In genomic region chr15:81894002-81894401, GRCm38 (mm10) we compare ENCODE assay signal across 17 mouse cellular contexts. TPM values are rescaled to one million over a fixed set of nuclear protein-coding genes. Genes with fewer than 3 reads are reported as not detected.
DNase-seq lines count a peak whose midpoint lies in the region; ATAC-seq and TF ChIP-seq lines count a peak whose summit lies in the region.
"Had no signal": no experiment of that assay in that cellular context is flagged by ENCODE, and none has a peak within 500 bp of the region (broad histone marks: within the 10 kb centered on the region; RNA-seq: fewer than 3 reads in every experiment).

No protein-coding gene starts in this region.

- no peaks in the 10 kb centered on the region for H3K9me3 ChIP-seq in intestine, postnatal 0 days (ENCODE audit: control insufficient read depth)
- H3K9me3 ChIP-seq: forebrain, embryonic 10.5 days; midbrain, embryonic 10.5 days had no signal

- WGBS in intestine, postnatal 0 days = 45% methylated on average over 1 of the region's 1 CpGs
- 74% methylated on average over 1 of the region's 1 CpGs for WGBS in lung, adult 2 months

- no peak for TF ChIP-seq CTCF in intestine, postnatal 0 days (IDR thresholded peaks at IDR 0.05; ENCODE audit: low read depth)
- no peak for TF ChIP-seq CTCF in lung, adult 2 months (IDR thresholded peaks at IDR 0.05; ENCODE audit: insufficient read depth, low read length)

- TF ChIP-seq POLR2A in lung, adult 2 months (IDR thresholded peaks at IDR 0.05; ENCODE audit: borderline replicate concordance, extremely low read depth, low read depth, low read length) = no peak

- H3K9ac ChIP-seq in intestine, postnatal 0 days (ENCODE audit: low read depth, low read length) = no peak overlapping the region
- H3K9ac ChIP-seq: lung, embryonic 14.5 days had no signal

- peak overlapping the region; percentile 68 for H3K27ac ChIP-seq in intestine, postnatal 0 days (ENCODE audit: low read depth, low read length)
- H3K27ac ChIP-seq: forebrain, embryonic 10.5 days; left cerebral cortex, adult 2 months; midbrain, embryonic 10.5 days had no signal

- peak; percentile 59 to 80 for DNase-seq in kidney, adult 8-10 months
- DNase-seq in kidney, postnatal 10 days = no peak
- peak; percentile 59 for DNase-seq in lung, adult 2 months
- DNase-seq in lung, postnatal 4 days = peak; percentile 39 to 61
- no peak for DNase-seq in thymus, adult 18-20 months
- DNase-seq in ovary, postnatal 14 days (ENCODE audit: low spot score) = no peak
- DNase-seq: adrenal gland, postnatal 25 days; cerebellum, adult 9-10 months; heart, adult 18-20 months; lung, embryonic 14.5 days; right cerebral cortex, postnatal 25 days had no signal

- peak; percentile 62 for ATAC-seq in intestine, postnatal 0 days
- ATAC-seq: activated CD4-positive, CD25-positive, alpha-beta regulatory T cell, adult 4 months; Patski had no signal

- no peak overlapping the region for H3K4me2 ChIP-seq in intestine, postnatal 0 days (replicated peaks; ENCODE audit: low read depth)
- H3K4me2 ChIP-seq: lung, embryonic 14.5 days had no signal

- H3K36me3 ChIP-seq in intestine, postnatal 0 days (ENCODE audit: control insufficient read depth, insufficient read depth) = peaks cover 55% of the 10 kb centered on the region

- H3K4me1 ChIP-seq in intestine, postnatal 0 days (replicated peaks; ENCODE audit: control insufficient read depth, insufficient read depth, low read length) = no peaks in the 10 kb centered on the region; the same call in 1 of the 2 replicates
- H3K4me1 ChIP-seq in lung, adult 2 months (ENCODE audit: control insufficient read depth, insufficient read depth, low read length) = peaks cover 3% of the 10 kb centered on the region; the same call in 1 of the 2 replicates
- H3K4me1 ChIP-seq: forebrain, embryonic 10.5 days; midbrain, embryonic 10.5 days had no signal

- H3K4me3 ChIP-seq in intestine, postnatal 0 days (ENCODE audit: low read depth, low read length) = no peak overlapping the region
- H3K4me3 ChIP-seq in lung, adult 2 months (replicated peaks; ENCODE audit: extremely low read depth, low read depth, low read length) = no peak overlapping the region
- H3K4me3 ChIP-seq: forebrain, embryonic 10.5 days; left cerebral cortex, adult 2 months; midbrain, embryonic 10.5 days had no signal

- no peaks in the 10 kb centered on the region for H3K27me3 ChIP-seq in intestine, postnatal 0 days (replicated peaks; ENCODE audit: control insufficient read depth, insufficient read depth, low read length)
- H3K27me3 ChIP-seq: Patski had no signal

RNA-seq across cellular contexts. Expression of gene Aco2, which starts 21.9 kb away (rescaled TPM):
- 192 and 209 TPM in 2 replicates for polyA plus RNA-seq in intestine, postnatal 0 days (2015; fragmentation: Nextera tagmentation; extraction: Ambion mirVana)
- 147 and 242 TPM in 2 replicates for polyA plus RNA-seq in lung, adult 2 months (2012; rRNA removed)

RNA-seq across cellular contexts. Expression of gene Phf5a, which starts 22.3 kb away (rescaled TPM):
- polyA plus RNA-seq in intestine, postnatal 0 days (2015; fragmentation: Nextera tagmentation; extraction: Ambion mirVana) = 75.9 and 79.2 TPM in 2 replicates
- 23.6 and 34.4 TPM in 2 replicates for polyA plus RNA-seq in lung, adult 2 months (2012; rRNA removed)

RNA-seq across cellular contexts. Expression of gene Polr3h, which starts 32.0 kb away (rescaled TPM):
- 114 and 123 TPM in 2 replicates for polyA plus RNA-seq in intestine, postnatal 0 days (2015; fragmentation: Nextera tagmentation; extraction: Ambion mirVana)
- 7.7 and 11.8 TPM in 2 replicates for polyA plus RNA-seq in lung, adult 2 months (2012; rRNA removed)

RNA-seq across cellular contexts. Expression of gene Tob2, which starts 35.4 kb away (rescaled TPM):
- 19.8 and 22.1 TPM in 2 replicates for polyA plus RNA-seq in intestine, postnatal 0 days (2015; fragmentation: Nextera tagmentation; extraction: Ambion mirVana)
- polyA plus RNA-seq in lung, adult 2 months (2012; rRNA removed) = 35.8 and 39.0 TPM in 2 replicates

RNA-seq across cellular contexts. Expression of gene Csdc2, which starts 42.6 kb away (rescaled TPM):
- 4.4 and 4.9 TPM in 2 replicates for polyA plus RNA-seq in intestine, postnatal 0 days (2015; fragmentation: Nextera tagmentation; extraction: Ambion mirVana)
- 8.0 and 9.7 TPM in 2 replicates for polyA plus RNA-seq in lung, adult 2 months (2012; rRNA removed)
- polyA plus RNA-seq: activated CD4-positive, CD25-positive, alpha-beta regulatory T cell, adult 4 months had no signal

Comparison
In these comparisons a context has a peak if more than half of its experiments do, and no peak if none do; other contexts are left out.
1. DNase-seq: peak in kidney, adult 8-10 months (2 of 2), lung, adult 2 months (single experiment) and lung, postnatal 4 days (2 of 2); none in kidney, postnatal 10 days (single experiment), thymus, adult 18-20 months (0 of 2) and ovary, postnatal 14 days (single experiment).